Mouse (Mus musculus) stomach, embryonic 16.5 days (tissue): ENCODE measurements around the gene Gtf2ird1. TPM values are rescaled to one million over a fixed set of nuclear protein-coding genes. Genes with fewer than 3 reads are reported as not detected.
"Not testable (repeated sequence)": the region's sequence is repeated elsewhere in the genome, so short reads cannot be mapped to it uniquely, and the experiment has no call there.

Experiments used
- ATAC-seq: fragments of 200-750 bp; cut with Nextera tagmentation; 2 replicates; pipeline ENCODE4 v1.8.0; 2017; ENCODE audit warnings: moderate number of reproducible peaks, moderate TSS enrichment; ENCODE audit not compliant: insufficient read depth, low FRiP score
- H3K27ac ChIP-seq: fragments of 300-500 bp; sonication (generic); 2 replicates; pipeline ENCODE4 v1.5.1; 2014; ENCODE audit warnings: low read length
- H3K27me3 ChIP-seq: fragments of 300-500 bp; sonication (generic); 2 replicates; pipeline ENCODE4 v1.6.1; 2014; ENCODE audit warnings: low read length, control low read depth, mixed read lengths; ENCODE audit not compliant: control insufficient read depth, insufficient read depth
- H3K36me3 ChIP-seq: fragments of 300-500 bp; sonication (generic); 2 replicates; pipeline ENCODE4 v1.6.1; 2014; ENCODE audit warnings: low read length; ENCODE audit not compliant: control insufficient read depth, insufficient read depth
- H3K4me1 ChIP-seq: fragments of 300-500 bp; sonication (generic); 2 replicates; pipeline ENCODE4 v1.6.1; 2014; ENCODE audit warnings: low read length, control low read depth, mixed read lengths; ENCODE audit not compliant: control insufficient read depth, insufficient read depth
- H3K4me2 ChIP-seq: fragments of 300-500 bp; sonication (generic); 2 replicates; pipeline ENCODE4 v1.6.1; 2014; ENCODE audit warnings: low read depth, low read length, mixed read lengths
- H3K4me3 ChIP-seq: fragments of 300-500 bp; sonication (generic); replicated peaks from 2 replicates; pipeline ENCODE4 v1.5.1; 2014; ENCODE audit warnings: mild to moderate bottlenecking, low read length
- H3K9ac ChIP-seq: fragments of 300-500 bp; sonication (generic); 2 replicates; pipeline ENCODE4 v1.6.1; 2014; ENCODE audit warnings: low read length
- H3K9me3 ChIP-seq: fragments of 300-500 bp; sonication (generic); replicated peaks from 2 replicates; pipeline ENCODE4 v1.6.1; 2016; ENCODE audit warnings: low read length, control low read depth; ENCODE audit not compliant: control insufficient read depth
- WGBS: fragments of 180-500 bp; shearing (Covaris S2); extraction: QIAGEN DNeasy Blood & Tissue Kit; methylation state at CpG from one replicate; pipeline ENCODE4 v1.1.7; 2014; 5-methylcytosine and 5-hydroxymethylcytosine counted together
- polyA plus RNA-seq: library from polyadenylated mRNA; unstranded; fragments of >200 nt; fragmentation: Nextera tagmentation; extraction: Ambion mirVana; gene quantifications from 2 replicates; pipeline ENCODE4 v1.2.1, GENCODE M21; 2015

Gtf2ird1 gene
- polyA plus RNA-seq, 1 experiment from 2014 or later, result 75.0 TPM

- 0 out of 2 replicates have a peak, but pooled peaks cover 6% of the 10 kb centered on the region for H3K36me3 ChIP-seq
- no peak for ATAC-seq
- no peaks in the 10 kb centered on the region for H3K4me1 ChIP-seq
- H3K9ac ChIP-seq, result no peak overlapping the region
- H3K4me2 ChIP-seq, result no peak overlapping the region
- H3K4me3 ChIP-seq, result no peak overlapping the region
- H3K9me3 ChIP-seq, result no peaks in the 10 kb centered on the region
- 89% methylated on average over 2 of the region's 2 CpGs for WGBS
- H3K27me3 ChIP-seq, result no peaks in the 10 kb centered on the region
- H3K27ac ChIP-seq, result no peak overlapping the region
Measured at GRCm38 (mm10) chr5:134370831-134371230, 85.7 kb downstream of the Gtf2ird1 start.

- no peaks in the 10 kb centered on the region for H3K27me3 ChIP-seq
- WGBS, result 91% methylated on average over 4 of the region's 4 CpGs
Measured at GRCm38 (mm10) chr5:134359101-134359500, 97.4 kb downstream of the Gtf2ird1 start.

GRCm38 (mm10) chr5:134355372-134355771 is 101.1 kb downstream of the Gtf2ird1 start:
- not testable (repeated sequence) for H3K9me3 ChIP-seq
- 87% methylated on average over 4 of the region's 4 CpGs for WGBS

More at GRCm38 (mm10) chr5:134359101-134359500, 97.4 kb downstream of the Gtf2ird1 start:
- Histone ChIP-seq H3K27ac (no peak overlapping the region), H3K4me3 (no peak overlapping the region), H3K36me3 (peaks cover 31% of the 10 kb centered on the region), H3K4me2 (no peak overlapping the region), H3K4me1 (no peaks in the 10 kb centered on the region), H3K9me3 (no peaks in the 10 kb centered on the region), H3K9ac (no peak overlapping the region)
- no peak for ATAC-seq

GRCm38 (mm10) chr5:134353117-134353516 is 103.4 kb downstream of the Gtf2ird1 start:
- no peak overlapping the region for H3K4me3 ChIP-seq
- 69% methylated on average over 4 of the region's 4 CpGs for WGBS
- H3K27me3 ChIP-seq, result no peaks in the 10 kb centered on the region
- H3K9me3 ChIP-seq, result no peaks in the 10 kb centered on the region
- H3K36me3 ChIP-seq, result 0 out of 2 replicates have a peak, but pooled peaks cover under 1% of the 10 kb centered on the region
- no peak overlapping the region for H3K9ac ChIP-seq
- peaks cover 7% of the 10 kb centered on the region; the same call in 1 of the 2 replicates for H3K4me1 ChIP-seq
- no peak for ATAC-seq
- H3K4me2 ChIP-seq, result no peak overlapping the region
- no peak overlapping the region for H3K27ac ChIP-seq

More at GRCm38 (mm10) chr5:134355372-134355771, 101.1 kb downstream of the Gtf2ird1 start:
- H3K4me2 ChIP-seq, H3K27ac ChIP-seq, H3K4me3 ChIP-seq, H3K27me3 ChIP-seq, ATAC-seq, H3K9ac ChIP-seq, H3K4me1 ChIP-seq: not testable (repeated sequence)
- peaks cover 21% of the 10 kb centered on the region for H3K36me3 ChIP-seq

GRCm38 (mm10) chr5:134352527-134353001 is 104.0 kb downstream of the Gtf2ird1 start:
- H3K27ac ChIP-seq, result no peak overlapping the region
- WGBS, result 57% methylated on average over 3 of the region's 3 CpGs
- no peaks in the 10 kb centered on the region for H3K36me3 ChIP-seq

GRCm38 (mm10) chr5:134350660-134351059 is 105.9 kb downstream of the Gtf2ird1 start:
- H3K4me2 ChIP-seq, result peak overlapping the region; percentile 38
- WGBS, result 11% methylated on average over 10 of the region's 10 CpGs
- H3K4me3 ChIP-seq, result no peak overlapping the region
- H3K36me3 ChIP-seq, result no peaks in the 10 kb centered on the region
- peaks cover 7% of the 10 kb centered on the region; the same call in 1 of the 2 replicates for H3K4me1 ChIP-seq
- ATAC-seq, result peak; percentile 91
- no peaks in the 10 kb centered on the region for H3K9me3 ChIP-seq
- no peak overlapping the region for H3K27ac ChIP-seq
- no peak overlapping the region for H3K9ac ChIP-seq
- no peaks in the 10 kb centered on the region for H3K27me3 ChIP-seq

More at GRCm38 (mm10) chr5:134352527-134353001, 104.0 kb downstream of the Gtf2ird1 start:
- Histone ChIP-seq H3K9me3 (no peaks in the 10 kb centered on the region), H3K4me3 (no peak overlapping the region), H3K4me1 (peaks cover 7% of the 10 kb centered on the region; the same call in 1 of the 2 replicates), H3K27me3 (no peaks in the 10 kb centered on the region), H3K4me2 (no peak overlapping the region), H3K9ac (0 out of 2 replicates have a peak overlapping the region, but pooled peaks have one; percentile 11)
- no peak for ATAC-seq

GRCm38 (mm10) chr5:134347066-134347465 is 109.5 kb downstream of the Gtf2ird1 start:
- H3K9me3 ChIP-seq, result no peaks in the 10 kb centered on the region
- ATAC-seq, result no peak
- no peak overlapping the region for H3K4me3 ChIP-seq
- H3K4me1 ChIP-seq, result peaks cover 7% of the 10 kb centered on the region; the same call in 1 of the 2 replicates
- H3K9ac ChIP-seq, result no peak overlapping the region
- H3K27me3 ChIP-seq, result no peaks in the 10 kb centered on the region
- no peaks in the 10 kb centered on the region for H3K36me3 ChIP-seq
- 75% methylated on average over 2 of the region's 2 CpGs for WGBS
- no peak overlapping the region for H3K27ac ChIP-seq
- no peak overlapping the region for H3K4me2 ChIP-seq

- Histone ChIP-seq H3K4me2 (no peak overlapping the region), H3K4me1 (peaks cover 2% of the 10 kb centered on the region; the same call in 1 of the 2 replicates), H3K27ac (no peak overlapping the region), H3K4me3 (no peak overlapping the region), H3K27me3 (no peaks in the 10 kb centered on the region), H3K9me3 (no peaks in the 10 kb centered on the region), H3K9ac (no peak overlapping the region), H3K36me3 (no peaks in the 10 kb centered on the region)
- WGBS, result 73% methylated on average over 9 of the region's 9 CpGs
- no peak for ATAC-seq
Measured at GRCm38 (mm10) chr5:134345449-134345848, 111.1 kb downstream of the Gtf2ird1 start.

- 76% methylated on average over 8 of the region's 8 CpGs for WGBS
- Histone ChIP-seq H3K36me3 (no peaks in the 10 kb centered on the region), H3K4me2 (no peak overlapping the region), H3K4me1 (no peaks in the 10 kb centered on the region), H3K4me3 (no peak overlapping the region), H3K9ac (no peak overlapping the region), H3K9me3 (no peaks in the 10 kb centered on the region), H3K27ac (no peak overlapping the region), H3K27me3 (no peaks in the 10 kb centered on the region)
- ATAC-seq, result no peak
Measured at GRCm38 (mm10) chr5:134344076-134344475, 112.4 kb downstream of the Gtf2ird1 start.
